Mouse (Mus musculus) olfactory bulb, adult 2 months (tissue): Measurements from ENCODE around the gene Ctnna3.

Source experiments
- CTCF ChIP-seq: fragments of 200-500 bp; IDR thresholded peaks from 2 replicates; pipeline ENCODE4 v1.5.1; 2012; ENCODE audit warnings: low read depth, mild to moderate bottlenecking, low read length, moderate library complexity; ENCODE audit not compliant: insufficient read depth
- POLR2A ChIP-seq: fragments of 200-500 bp; IDR thresholded peaks from 2 replicates; pipeline ENCODE4 v1.6.1; 2012; ENCODE audit warnings: mild to moderate bottlenecking, low read depth, low read length, moderate library complexity; ENCODE audit not compliant: insufficient read depth

- TF ChIP-seq POLR2A: no peak
- no peak for TF ChIP-seq CTCF
Measured at GRCm38 (mm10) chr10:63388948-63389347, 41.0 kb upstream of the Ctnna3 start.
